Mouse (Mus musculus) 3134 (cell line): ENCODE measurements at regions not wholly inside any gene's neighbourhood (a gene's known extent, or its start where the extent isn't known, plus 50 kb on each side); places are given as distances from the start of the nearest gene placed in this dataset.
"Not testable (repeated sequence)": the region's sequence is repeated elsewhere in the genome, so short reads cannot be mapped to it uniquely, and the experiment has no call there.

Experiments
- DNase-seq: peaks from one replicate; pipeline ENCODE4 v3.0.0-alpha.2; 2011; ENCODE audit warnings: low spot score; ENCODE audit not compliant: insufficient read length; ENCODE audit errors: extremely low read depth

- DNase-seq: no peak
Observed at GRCm38 (mm10) chr13:52133202-52133601, 286.7 kb downstream of the Gadd45g start.

- peak; percentile 53 for DNase-seq
Observed at GRCm38 (mm10) chr13:52138331-52138945, 292.0 kb downstream of the Gadd45g start.

GRCm38 (mm10) chr13:52139140-52139809, 292.8 kb downstream of the Gadd45g start:
- DNase-seq: no peak

- DNase-seq: no peak
Observed at GRCm38 (mm10) chr13:52140221-52140620, 293.7 kb downstream of the Gadd45g start.

GRCm38 (mm10) chr13:52144066-52144465, 297.6 kb downstream of the Gadd45g start:
- DNase-seq: not testable (repeated sequence)

- DNase-seq: no peak
Observed at GRCm38 (mm10) chr13:52145926-52146325, 299.4 kb downstream of the Gadd45g start.

- no peak for DNase-seq
Observed at GRCm38 (mm10) chr13:52150281-52150680, 303.8 kb downstream of the Gadd45g start.

GRCm38 (mm10) chr13:52151777-52152176, 305.3 kb downstream of the Gadd45g start:
- no peak for DNase-seq

- no peak for DNase-seq
Observed at GRCm38 (mm10) chr13:52152221-52152620, 305.7 kb downstream of the Gadd45g start.

GRCm38 (mm10) chr13:52153030-52153429, 306.6 kb downstream of the Gadd45g start:
- DNase-seq: no peak

- no peak for DNase-seq
Observed at GRCm38 (mm10) chr13:52153576-52153975, 307.1 kb downstream of the Gadd45g start.

GRCm38 (mm10) chr13:52154111-52154843, 307.8 kb downstream of the Gadd45g start:
- DNase-seq: no peak

- DNase-seq: peak; percentile 21
Observed at GRCm38 (mm10) chr13:52154844-52155587, 308.5 kb downstream of the Gadd45g start.

- no peak for DNase-seq
Observed at GRCm38 (mm10) chr13:52155588-52156086, 309.2 kb downstream of the Gadd45g start.

- no peak for DNase-seq
Observed at GRCm38 (mm10) chr13:52162676-52163075, 316.2 kb downstream of the Gadd45g start.

GRCm38 (mm10) chr13:52165531-52165930, 319.1 kb downstream of the Gadd45g start:
- no peak for DNase-seq

GRCm38 (mm10) chr13:52167968-52168367, 321.5 kb downstream of the Gadd45g start:
- no peak for DNase-seq

- DNase-seq: no peak
Observed at GRCm38 (mm10) chr13:52172706-52173346, 326.3 kb downstream of the Gadd45g start.

- DNase-seq: peak; percentile 31
Observed at GRCm38 (mm10) chr13:52175665-52176064, 329.2 kb downstream of the Gadd45g start.

GRCm38 (mm10) chr13:52179977-52180376, 333.5 kb downstream of the Gadd45g start:
- no peak for DNase-seq
